Mouse (Mus musculus) cerebellum, adult 2 months (tissue): ENCODE results near the gene Smyd3.

Source experiments
- CTCF ChIP-seq: fragments of 200-500 bp; IDR thresholded peaks from 2 replicates; pipeline ENCODE4 v1.5.1; 2011; ENCODE audit warnings: low read depth, mild to moderate bottlenecking, control low read depth, low read length, moderate library complexity, borderline replicate concordance; ENCODE audit not compliant: insufficient read depth
- POLR2A ChIP-seq: fragments of 200-500 bp; IDR thresholded peaks from 2 replicates; pipeline ENCODE4 v1.6.1; 2011; ENCODE audit warnings: low read length, control low read depth, borderline replicate concordance; ENCODE audit not compliant: insufficient read depth

GRCm38 (mm10) chr1:179031581-179031980 is 486.3 kb downstream of the Smyd3 start:
- no peak for TF ChIP-seq CTCF
- no peak for TF ChIP-seq POLR2A
